Mouse (Mus musculus) liver, embryonic 14.5 days (tissue): ENCODE results near the gene Tnrc6c. TPM values are rescaled to one million over a fixed set of nuclear protein-coding genes. Genes with fewer than 3 reads are reported as not detected.

Source experiments
- ATAC-seq: fragments of 200-750 bp; cut with Nextera tagmentation; 2 replicates; pipeline ENCODE4 v1.8.0; 2017; ENCODE audit warnings: moderate number of reproducible peaks, mild to moderate bottlenecking, moderate library complexity; ENCODE audit not compliant: insufficient read depth
- DNase-seq, 3 experiments: peaks; one replicate each; pipeline ENCODE4 v3.0.0-alpha.2; 2012 to 2013; ENCODE audit warnings: low read depth in 3 of 3, low spot score in 3 of 3
- H3K27ac ChIP-seq: fragments of 300-500 bp; sonication (generic); 2 replicates; pipeline ENCODE4 v1.5.1; 2014; ENCODE audit warnings: moderate library complexity, mild to moderate bottlenecking, control low read depth, inconsistent platforms
- H3K27me3 ChIP-seq: fragments of 300-500 bp; sonication (generic); 2 replicates; pipeline ENCODE4 v1.6.1; 2014; ENCODE audit warnings: mild to moderate bottlenecking, low read length, moderate library complexity; ENCODE audit not compliant: control insufficient read depth, insufficient read depth
- H3K36me3 ChIP-seq: fragments of 300-500 bp; sonication (generic); replicated peaks from 2 replicates; pipeline ENCODE4 v1.6.1; 2014; ENCODE audit warnings: low read depth; ENCODE audit not compliant: control insufficient read depth, insufficient read depth
- H3K4me1 ChIP-seq, 2 experiments: fragments of 200-500 bp in 1 of 2; fragments of 300-500 bp in 1 of 2; sonication (generic) in 1 of 2; replicated peaks; 2 replicates each; pipeline ENCODE4 v1.6.1; 2012 to 2014; ENCODE audit warnings: antibody characterized with exemption in 1 of 2, inconsistent platforms in 1 of 2, low read length in 1 of 2; ENCODE audit not compliant: control insufficient read depth in 2 of 2, insufficient read depth in 2 of 2
- H3K4me2 ChIP-seq: fragments of 300-500 bp; sonication (generic); 2 replicates; pipeline ENCODE4 v1.6.1; 2014; ENCODE audit warnings: low read depth, mild to moderate bottlenecking, control low read depth, moderate library complexity
- H3K4me3 ChIP-seq, 2 experiments: fragments of 200-500 bp in 1 of 2; fragments of 300-500 bp in 1 of 2; sonication (generic) in 1 of 2; 2 replicates each; pipeline ENCODE4 v1.5.1; 2012 to 2014; ENCODE audit warnings: low read depth in 2 of 2, low read length in 2 of 2, mild to moderate bottlenecking in 2 of 2, control low read depth in 1 of 2, inconsistent platforms in 1 of 2, moderate library complexity in 1 of 2; ENCODE audit not compliant: insufficient read depth in 1 of 2
- H3K9ac ChIP-seq: fragments of 300-500 bp; sonication (generic); replicated peaks from 2 replicates; pipeline ENCODE4 v1.6.1; 2014; ENCODE audit warnings: mild to moderate bottlenecking, control low read depth, moderate library complexity
- H3K9me3 ChIP-seq: fragments of 300-500 bp; sonication (generic); 2 replicates; pipeline ENCODE4 v1.6.1; 2016; ENCODE audit warnings: low read length, mixed read lengths; ENCODE audit not compliant: control insufficient read depth
- CTCF ChIP-seq: IDR thresholded peaks from 2 replicates; pipeline ENCODE4 v1.5.1; 2016; ENCODE audit warnings: antibody characterized with exemption, low read depth, control low read depth
- EP300 ChIP-seq: IDR thresholded peaks from 2 replicates; pipeline ENCODE4 v1.6.1; 2016; ENCODE audit warnings: antibody characterized with exemption, low read depth
- WGBS: fragments of 180-500 bp; shearing (Covaris S2); extraction: QIAGEN DNeasy Blood & Tissue Kit; methylation state at CpG from one replicate; pipeline ENCODE4 v1.1.7; 2014; ENCODE audit not compliant: insufficient replicate concordance; 5-methylcytosine and 5-hydroxymethylcytosine counted together
- polyA plus RNA-seq, 2 experiments: library from polyadenylated mRNA; depleted of rRNA in 1 of 2; stranded (reverse) in 1 of 2; unstranded in 1 of 2; fragments of >200 nt; fragmentation: Nextera tagmentation in 1 of 2; extraction: Ambion mirVana in 1 of 2; gene quantifications; 2 replicates each; pipeline versions ENCODE4 v1.2.1 to v1.2.3; 2012 to 2014

Tnrc6c gene
- polyA plus RNA-seq, 2 experiments = 2.4 to 3.7 TPM

DNA sequence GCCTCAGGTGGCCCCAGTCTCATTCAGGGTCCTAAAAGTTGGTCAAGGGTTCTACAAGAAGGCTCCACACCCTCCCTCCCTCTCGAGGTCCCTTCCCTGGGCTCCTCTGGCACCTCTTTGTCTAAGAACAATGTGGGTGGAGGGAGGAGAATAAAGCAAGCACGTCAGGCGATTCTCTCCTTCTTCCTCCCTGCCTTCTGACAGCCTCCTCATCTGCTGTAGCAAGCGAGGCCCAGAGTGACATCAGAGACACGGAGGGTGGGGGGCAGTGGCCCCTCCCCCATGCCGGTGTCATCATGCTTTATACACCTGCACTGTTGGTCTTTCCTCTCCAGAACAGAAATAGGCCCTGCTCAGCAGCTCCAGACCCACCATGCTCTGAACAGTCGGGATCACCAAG is 45.1 kb upstream of the Tnrc6c start:
- Histone ChIP-seq H3K9ac (no peak overlapping the region), H3K27ac (no peak overlapping the region), H3K36me3 (no peaks in the 10 kb centered on the region), H3K4me2 (no peak overlapping the region), H3K4me3 (no peak overlapping the region), H3K4me1 (no peaks in the 10 kb centered on the region), H3K9me3 (no peaks in the 10 kb centered on the region), H3K27me3 (no peaks in the 10 kb centered on the region; the same call in 1 of the 2 replicates)
- no peak for TF ChIP-seq CTCF
- no peak for TF ChIP-seq EP300
- no peak for DNase-seq
- WGBS = 44% methylated on average over 7 of the region's 7 CpGs
- no peak for ATAC-seq

DNA sequence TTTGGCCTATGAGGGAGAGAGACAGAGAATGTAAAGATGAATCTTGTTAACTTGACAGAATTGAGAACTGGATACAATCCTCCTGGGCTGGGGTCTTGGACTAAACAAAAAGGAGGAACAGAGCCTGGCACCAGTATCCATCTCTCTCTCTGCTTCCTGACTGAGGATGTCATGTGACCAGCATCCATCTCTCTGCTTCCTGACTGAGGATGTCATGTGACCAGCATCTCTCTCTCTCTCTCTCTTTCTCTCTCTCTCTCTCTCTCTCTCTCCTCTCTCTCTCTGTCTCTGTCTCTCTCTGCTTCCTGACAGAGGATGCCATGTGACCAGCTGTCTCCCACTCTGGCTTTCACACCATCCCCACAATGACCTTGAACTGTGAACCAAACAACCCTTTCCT is 43.5 kb upstream of the Tnrc6c start:
- H3K36me3 ChIP-seq = no peaks in the 10 kb centered on the region
- H3K4me2 ChIP-seq = no peak overlapping the region; the same call in 1 of the 2 replicates
- H3K4me1 ChIP-seq = no peaks in the 10 kb centered on the region
- TF ChIP-seq EP300 (no peak), CTCF (no peak)
- no peak overlapping the region for H3K4me3 ChIP-seq
- no peak overlapping the region for H3K9ac ChIP-seq
- no peak for ATAC-seq
- H3K27ac ChIP-seq = no peak overlapping the region
- no peaks in the 10 kb centered on the region for H3K27me3 ChIP-seq
- DNase-seq = no peak
- no peaks in the 10 kb centered on the region for H3K9me3 ChIP-seq

DNA sequence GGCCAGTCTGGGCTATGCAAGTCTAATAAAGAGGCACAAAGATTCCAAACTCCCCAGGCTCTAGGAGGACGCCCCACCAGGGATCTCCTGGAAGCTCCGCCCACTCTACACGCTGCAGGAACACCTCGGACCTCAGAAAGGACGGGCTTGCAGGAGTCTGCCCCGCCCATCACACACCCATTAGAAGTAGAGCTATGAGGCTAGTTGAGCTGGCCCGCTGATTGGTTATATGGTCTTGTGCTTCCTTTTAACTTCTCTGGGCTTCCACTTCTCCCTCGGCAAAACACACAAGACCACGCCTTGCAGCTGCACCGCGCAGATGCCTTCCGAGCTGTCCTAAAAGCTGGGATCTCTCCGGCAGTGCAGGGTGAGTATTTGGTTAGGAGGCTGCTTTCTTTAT is 43.0 kb upstream of the Tnrc6c start:
- H3K4me1 ChIP-seq = no peaks in the 10 kb centered on the region
- H3K27ac ChIP-seq = no peak overlapping the region
- TF ChIP-seq EP300 (no peak), CTCF (no peak)
- H3K4me3 ChIP-seq = no peak overlapping the region
- H3K9ac ChIP-seq = no peak overlapping the region
- no peaks in the 10 kb centered on the region for H3K27me3 ChIP-seq
- H3K4me2 ChIP-seq = peak overlapping the region; percentile 34
- 5% methylated on average over 13 of the region's 13 CpGs for WGBS
- H3K9me3 ChIP-seq = no peaks in the 10 kb centered on the region
- ATAC-seq (0 out of 2 replicates have a peak, but pooled peaks have one; percentile 43), DNase-seq (peak in 2 of 3 experiments; percentile 9 to 35)
- H3K36me3 ChIP-seq = no peaks in the 10 kb centered on the region

DNA sequence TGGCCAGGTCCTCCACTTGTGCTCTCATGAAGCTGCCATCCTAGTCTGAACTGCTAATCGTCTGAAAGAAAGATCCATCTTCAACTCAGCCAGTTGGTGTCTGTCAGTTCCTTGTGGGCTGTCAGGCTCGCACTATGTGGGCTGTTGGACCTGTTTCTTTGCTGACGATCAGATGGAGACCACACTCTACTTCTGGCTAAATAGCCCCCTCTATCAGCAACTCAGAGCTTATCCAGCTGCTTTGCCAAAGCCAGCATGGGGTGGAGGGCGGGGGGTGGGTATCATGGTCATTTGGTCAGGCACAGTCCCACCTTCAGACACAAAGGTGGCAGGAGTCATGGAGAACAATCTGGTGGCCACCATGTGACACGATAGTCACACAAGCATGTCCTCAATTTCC is 42.2 kb upstream of the Tnrc6c start:
- no peak overlapping the region for H3K4me2 ChIP-seq
- TF ChIP-seq EP300 = no peak
- no peak for TF ChIP-seq CTCF
- no peaks in the 10 kb centered on the region for H3K9me3 ChIP-seq
- WGBS = 25% methylated on average over 5 of the region's 5 CpGs
- no peak for ATAC-seq
- no peak overlapping the region for H3K27ac ChIP-seq
- H3K27me3 ChIP-seq = peaks cover 3% of the 10 kb centered on the region
- H3K4me1 ChIP-seq = no peaks in the 10 kb centered on the region
- no peaks in the 10 kb centered on the region for H3K36me3 ChIP-seq
- no peak for DNase-seq
- no peak overlapping the region for H3K4me3 ChIP-seq
- no peak overlapping the region for H3K9ac ChIP-seq

DNA sequence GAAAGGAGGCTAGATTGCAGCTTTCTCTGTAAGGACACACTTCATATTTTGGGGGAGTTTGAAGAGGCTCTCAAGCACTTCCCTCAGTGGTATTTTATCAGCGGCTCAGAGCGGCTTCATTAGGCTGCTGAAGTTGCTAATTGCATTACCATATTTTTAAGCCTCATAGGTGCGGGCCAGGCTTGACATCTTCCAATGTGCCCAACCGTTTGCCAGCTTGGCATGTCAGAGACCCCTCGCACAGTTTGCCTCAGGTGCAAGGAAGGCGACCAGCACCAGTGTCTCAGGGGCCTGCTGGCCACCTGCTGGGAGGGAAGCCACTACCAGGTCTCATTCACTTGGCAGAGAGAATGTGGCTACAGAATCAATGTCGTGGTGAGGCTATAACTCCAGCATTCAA is 41.2 kb upstream of the Tnrc6c start:
- DNase-seq = no peak
- peaks cover 11% of the 10 kb centered on the region for H3K27me3 ChIP-seq

More for the DNA sequence above, 41.2 kb upstream of the Tnrc6c start:
- H3K4me2 ChIP-seq = no peak overlapping the region
- TF ChIP-seq CTCF (no peak), EP300 (no peak)
- no peak overlapping the region for H3K4me3 ChIP-seq
- ATAC-seq = no peak
- no peaks in the 10 kb centered on the region for H3K4me1 ChIP-seq
- no peaks in the 10 kb centered on the region for H3K9me3 ChIP-seq
- H3K27ac ChIP-seq = no peak overlapping the region
- WGBS = 40% methylated on average over 7 of the region's 7 CpGs
- H3K36me3 ChIP-seq = no peaks in the 10 kb centered on the region
- no peak overlapping the region for H3K9ac ChIP-seq
